Mouse (Mus musculus): ENCODE measurements around the gene Esrrg.

Esrrg gene

GRCm38 (mm10) chr1:188080261-188080875 lies 471.8 kb downstream of the Esrrg start:
- DNase-seq (ENCODE audit: low read depth), result no peak

GRCm38 (mm10) chr1:188082665-188083640 lies 474.4 kb downstream of the Esrrg start:
- no peak for DNase-seq (ENCODE audit: low read depth)

GRCm38 (mm10) chr1:188085116-188085879 lies 476.7 kb downstream of the Esrrg start:
- no peak for DNase-seq (ENCODE audit: low read depth)

- no peak for DNase-seq (ENCODE audit: low read depth)
Measured at GRCm38 (mm10) chr1:188093724-188094123, 485.1 kb downstream of the Esrrg start.

- no peak for DNase-seq (ENCODE audit: low read depth)
Measured at GRCm38 (mm10) chr1:188101832-188102231, 493.2 kb downstream of the Esrrg start.

GRCm38 (mm10) chr1:188103179-188103578 lies 494.6 kb downstream of the Esrrg start:
- no peak for DNase-seq (ENCODE audit: low read depth)

GRCm38 (mm10) chr1:188105516-188105915 lies 496.9 kb downstream of the Esrrg start:
- DNase-seq (ENCODE audit: low read depth), result no peak

GRCm38 (mm10) chr1:188107946-188108345 lies 499.4 kb downstream of the Esrrg start:
- DNase-seq (ENCODE audit: low read depth), result no peak

GRCm38 (mm10) chr1:188111552-188111951 lies 503.0 kb downstream of the Esrrg start:
- no peak for DNase-seq (ENCODE audit: low read depth)

- DNase-seq (ENCODE audit: low read depth), result no peak
Measured at GRCm38 (mm10) chr1:188113240-188113639, 504.6 kb downstream of the Esrrg start.

- DNase-seq (ENCODE audit: low read depth), result no peak
Measured at GRCm38 (mm10) chr1:188118125-188118524, 509.5 kb downstream of the Esrrg start.

GRCm38 (mm10) chr1:188119806-188120205 lies 511.2 kb downstream of the Esrrg start:
- no peak for DNase-seq (ENCODE audit: low read depth)

GRCm38 (mm10) chr1:188125521-188126021 lies 517.0 kb downstream of the Esrrg start:
- no peak for DNase-seq (ENCODE audit: low read depth)

- DNase-seq (ENCODE audit: low read depth), result no peak
Measured at GRCm38 (mm10) chr1:188136126-188136525, 527.5 kb downstream of the Esrrg start.

GRCm38 (mm10) chr1:188139473-188139872 lies 530.9 kb downstream of the Esrrg start:
- DNase-seq (ENCODE audit: low read depth), result no peak

GRCm38 (mm10) chr1:188140221-188140620 lies 531.6 kb downstream of the Esrrg start:
- no peak for DNase-seq (ENCODE audit: low read depth)

GRCm38 (mm10) chr1:188147381-188148156 lies 539.0 kb downstream of the Esrrg start:
- DNase-seq (ENCODE audit: low read depth), result no peak

GRCm38 (mm10) chr1:188151066-188151465 lies 542.5 kb downstream of the Esrrg start:
- no peak for DNase-seq (ENCODE audit: low read depth)

GRCm38 (mm10) chr1:188152011-188152410 lies 543.4 kb downstream of the Esrrg start:
- DNase-seq (ENCODE audit: low read depth), result no peak

- no peak for DNase-seq (ENCODE audit: low read depth)
Measured at GRCm38 (mm10) chr1:188153665-188154064, 545.1 kb downstream of the Esrrg start.

- peak; percentile 27 for DNase-seq (ENCODE audit: low read depth)
Measured at GRCm38 (mm10) chr1:188154466-188155110, 546.0 kb downstream of the Esrrg start.
